Mouse (Mus musculus) left cerebral cortex, postnatal 4 days (tissue): ENCODE measurements around the gene Cd55. TPM values are rescaled to one million over a fixed set of nuclear protein-coding genes. Genes with fewer than 3 reads are reported as not detected.
"Not testable (repeated sequence)": the region's sequence is repeated elsewhere in the genome, so short reads cannot be mapped to it uniquely, and the experiment has no call there.

Experiments
- DNase-seq: peaks from one replicate; pipeline ENCODE4 v3.0.0-alpha.2; 2022
- intact Hi-C: fragments of 180-260 bp; cut with DNase I; formaldehyde crosslinking; loops from one replicate; pipeline ENCODE4 v1.15.1; 2025
- total RNA-seq, 2 experiments: library from RNA; stranded (reverse); gene quantifications; 2 replicates each; pipeline ENCODE4 v1.2.3; 2021

The Cd55 gene
- total RNA-seq, 2 experiments from 2014 or later, result 7.6 to 8.9 TPM

- intact Hi-C loops, DNase-seq: not testable (repeated sequence)
Measured at GRCm38 (mm10) chr1:130427175-130427853, 35.2 kb downstream of the Cd55 start.

- intact Hi-C loops, result no loop called here
- DNase-seq, result peak; percentile 84
Measured at GRCm38 (mm10) chr1:130422664-130423111, 39.9 kb downstream of the Cd55 start, which contains the start of gene Cd55b. Cd55b (minus strand) TSS chr1:130423009.

GRCm38 (mm10) chr1:130422033-130422432 is 40.5 kb downstream of the Cd55 start:
- DNase-seq, intact Hi-C loops: not testable (repeated sequence)

- DNase-seq, intact Hi-C loops: not testable (repeated sequence)
Measured at GRCm38 (mm10) chr1:130397109-130397508, 65.4 kb downstream of the Cd55 start.

Other genes starting within 250 kb of the Cd55 start
- gene Cd55b, start 39.7 kb downstream of the Cd55 start, total RNA-seq, result not detected
- gene Zp3r, start 166.9 kb upstream of the Cd55 start, total RNA-seq, result not detected
- gene C4bp, start 198.9 kb upstream of the Cd55 start, total RNA-seq, result not detected